Mouse (Mus musculus): ENCODE results near the gene Ypel5. TPM values are rescaled to one million over a fixed set of nuclear protein-coding genes. Genes with fewer than 3 reads are reported as not detected.
A peak's percentile ranks its signal among the peaks of the same experiment; 100 is the strongest.

Ypel5 gene
- polyA plus RNA-seq, 1 experiment, result 7.4 TPM

DNA sequence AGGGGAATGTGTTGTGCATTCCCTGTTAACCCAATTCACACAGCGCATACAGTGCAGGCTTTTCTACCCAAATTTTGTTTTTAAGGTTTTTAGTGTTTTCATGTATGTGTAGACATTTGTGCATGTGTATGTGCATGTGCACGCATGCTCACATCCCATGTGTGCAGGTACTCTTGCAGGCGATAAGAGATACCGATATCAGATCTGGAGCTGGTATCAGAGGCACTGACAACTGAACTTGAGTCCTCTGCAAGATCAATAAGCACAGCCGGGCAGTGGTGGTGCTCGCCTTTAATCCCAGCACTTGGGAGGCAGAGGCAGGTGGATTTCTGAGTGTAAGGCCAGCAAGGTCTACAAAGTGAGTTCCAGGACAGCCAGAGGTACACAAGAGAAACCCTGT is 8.1 kb downstream of the Ypel5 start:
- H3K27me3 ChIP-seq (ENCODE audit: control insufficient read depth, insufficient read depth, low read length), result no peaks in the 10 kb centered on the region
- H3K36me3 ChIP-seq (ENCODE audit: control insufficient read depth, insufficient read depth, low read length), result peaks cover 20% of the 10 kb centered on the region
- no peak overlapping the region for H3K27ac ChIP-seq (ENCODE audit: insufficient read depth, low read depth, low read length)
- H3K4me1 ChIP-seq (ENCODE audit: control insufficient read depth, insufficient read depth, insufficient read length, low read length), result no peaks in the 10 kb centered on the region
- H3K4me3 ChIP-seq (ENCODE audit: low read depth, low read length), result no peak overlapping the region
- TF ChIP-seq POLR2A (IDR thresholded peaks at IDR 0.05; ENCODE audit: low read depth, low read length), result no peak
- no peak for TF ChIP-seq CTCF (IDR thresholded peaks at IDR 0.05; ENCODE audit: extremely low read depth, insufficient read length, insufficient replicate concordance, low read depth, low read length)
- 83% methylated on average over 6 of the region's 6 CpGs for WGBS

DNA sequence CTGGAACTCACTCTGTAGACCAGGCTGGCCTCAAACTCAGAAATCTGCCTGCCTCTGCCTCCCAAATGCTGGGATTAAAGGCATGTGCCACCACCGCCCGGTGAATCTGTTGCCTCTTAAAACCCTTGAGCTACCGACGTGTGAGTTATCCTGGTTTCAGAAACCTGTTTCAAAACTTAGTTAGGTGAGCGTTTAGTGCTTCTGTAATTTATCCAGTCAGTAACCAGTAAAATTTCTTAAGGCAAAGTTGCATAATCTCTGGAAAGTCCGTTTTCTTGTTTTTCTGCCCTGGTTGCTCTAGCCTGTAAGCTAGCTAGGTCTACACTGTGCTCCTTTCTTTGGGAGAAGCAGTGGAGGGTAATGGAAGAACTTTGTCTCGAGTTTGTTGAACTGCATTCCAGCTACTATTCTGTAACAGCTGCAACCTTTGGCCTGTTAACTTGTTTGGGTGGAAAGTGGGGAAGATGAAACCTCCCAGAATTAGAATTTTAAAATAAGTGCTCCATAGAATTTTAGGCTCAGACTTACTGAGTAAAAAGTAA is 8.8 kb downstream of the Ypel5 start:
- no peaks in the 10 kb centered on the region for H3K4me1 ChIP-seq (ENCODE audit: control insufficient read depth, insufficient read depth, insufficient read length, low read length)
- no peak overlapping the region for H3K4me3 ChIP-seq (ENCODE audit: low read depth, low read length)
- H3K27ac ChIP-seq (ENCODE audit: insufficient read depth, low read depth, low read length), result no peak overlapping the region
- H3K27me3 ChIP-seq (ENCODE audit: control insufficient read depth, insufficient read depth, low read length), result no peaks in the 10 kb centered on the region
- H3K36me3 ChIP-seq (ENCODE audit: control insufficient read depth, insufficient read depth, low read length), result peaks cover 25% of the 10 kb centered on the region
- TF ChIP-seq POLR2A (IDR thresholded peaks at IDR 0.05; ENCODE audit: low read depth, low read length) (no peak), CTCF (IDR thresholded peaks at IDR 0.05; ENCODE audit: extremely low read depth, insufficient read length, insufficient replicate concordance, low read depth, low read length) (no peak)
- WGBS, result 80% methylated on average over 7 of the region's 7 CpGs

DNA sequence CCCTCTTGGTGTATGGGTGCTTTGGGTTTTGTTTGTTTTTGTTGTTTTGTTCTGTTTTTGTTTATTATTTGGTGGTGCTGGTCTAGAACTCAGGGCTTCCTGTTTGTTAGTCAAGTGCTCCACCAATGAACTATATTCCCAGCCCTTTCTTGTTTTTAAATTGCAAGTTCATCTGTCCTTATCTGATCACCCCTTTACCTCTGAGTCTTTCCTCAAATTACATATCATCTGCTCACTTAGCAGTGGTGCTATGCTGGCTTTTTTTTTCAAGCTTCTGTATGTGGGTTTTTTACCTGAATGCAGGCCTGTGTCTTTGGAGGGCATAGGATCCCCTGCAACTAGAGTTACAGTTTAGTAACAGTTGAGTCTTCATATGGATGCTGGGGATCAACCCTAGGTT is 9.3 kb downstream of the Ypel5 start:
- Histone ChIP-seq H3K36me3 (ENCODE audit: control insufficient read depth, insufficient read depth, low read length) (peaks cover 26% of the 10 kb centered on the region), H3K27ac (ENCODE audit: insufficient read depth, low read depth, low read length) (no peak overlapping the region), H3K4me3 (ENCODE audit: low read depth, low read length) (no peak overlapping the region), H3K4me1 (ENCODE audit: control insufficient read depth, insufficient read depth, insufficient read length, low read length) (no peaks in the 10 kb centered on the region), H3K27me3 (ENCODE audit: control insufficient read depth, insufficient read depth, low read length) (no peaks in the 10 kb centered on the region)
- TF ChIP-seq POLR2A (IDR thresholded peaks at IDR 0.05; ENCODE audit: low read depth, low read length), result no peak
- no peak for TF ChIP-seq CTCF (IDR thresholded peaks at IDR 0.05; ENCODE audit: extremely low read depth, insufficient read length, insufficient replicate concordance, low read depth, low read length)

- 65% methylated on average over 1 of the region's 1 CpGs for WGBS
- peaks cover 2% of the 10 kb centered on the region; the same call in 1 of the 2 replicates for H3K4me1 ChIP-seq (ENCODE audit: control insufficient read depth, insufficient read depth, insufficient read length, low read length)
- H3K27ac ChIP-seq (ENCODE audit: insufficient read depth, low read depth, low read length), result no peak overlapping the region
- H3K27me3 ChIP-seq (ENCODE audit: control insufficient read depth, insufficient read depth, low read length), result no peaks in the 10 kb centered on the region
- peaks cover 5% of the 10 kb centered on the region for H3K36me3 ChIP-seq (ENCODE audit: control insufficient read depth, insufficient read depth, low read length)
- H3K4me3 ChIP-seq (ENCODE audit: low read depth, low read length), result no peak overlapping the region
- TF ChIP-seq POLR2A (IDR thresholded peaks at IDR 0.05; ENCODE audit: low read depth, low read length) (no peak), CTCF (IDR thresholded peaks at IDR 0.05; ENCODE audit: extremely low read depth, insufficient read length, insufficient replicate concordance, low read depth, low read length) (no peak)
These were observed 19.0 kb downstream of the Ypel5 start for GRCm38 (mm10) chr17:72855298-72855697.

DNA sequence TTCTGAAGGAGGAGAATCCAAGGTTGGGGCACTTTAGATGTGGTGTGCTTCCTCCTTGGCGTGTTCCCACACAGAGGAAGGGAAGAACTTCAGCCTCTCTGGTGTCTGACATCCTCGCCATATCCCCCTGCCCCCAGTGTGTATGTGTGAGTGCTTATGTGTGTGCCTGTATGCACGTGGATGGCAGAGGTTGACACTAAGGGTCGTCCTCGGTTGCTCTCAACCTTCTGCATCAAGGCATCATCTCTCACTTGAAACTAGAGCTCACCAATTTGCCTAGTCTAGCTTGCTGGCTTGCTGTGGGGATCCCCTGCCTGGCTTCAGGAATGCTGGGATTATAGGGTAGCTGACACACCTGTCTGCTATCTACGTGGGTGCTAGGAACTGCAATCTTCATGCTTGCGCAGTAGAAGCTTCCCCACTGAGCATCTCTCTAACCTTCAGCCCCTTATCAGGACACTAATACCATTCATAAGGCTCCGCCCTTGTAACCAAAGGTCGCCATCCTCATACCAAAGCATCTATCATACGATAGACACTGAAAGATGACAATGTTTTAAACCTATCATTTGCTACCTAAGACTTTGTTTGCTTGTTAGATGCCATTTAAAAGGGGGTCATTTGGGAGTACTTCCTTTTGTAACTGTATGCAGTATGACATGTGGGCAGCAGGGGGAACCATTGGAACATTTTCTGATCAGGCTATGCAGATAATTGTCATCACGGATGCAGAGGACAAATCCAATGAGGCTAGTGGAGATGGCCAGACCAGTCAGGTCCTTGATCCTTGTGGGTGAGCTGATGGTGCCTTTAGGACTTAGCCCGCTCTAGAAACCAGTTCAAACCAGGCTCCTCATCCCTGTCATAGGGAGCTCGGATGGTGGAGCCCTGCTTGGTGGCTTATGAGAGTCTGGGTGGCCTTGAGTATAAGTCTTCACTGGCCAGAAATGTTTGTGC is 21.7 kb downstream of the Ypel5 start:
- 40% methylated on average over 13 of the region's 13 CpGs for WGBS
- H3K4me1 ChIP-seq (ENCODE audit: control insufficient read depth, insufficient read depth, insufficient read length, low read length), result peaks cover 2% of the 10 kb centered on the region; the same call in 1 of the 2 replicates
- no peak overlapping the region for H3K4me3 ChIP-seq (ENCODE audit: low read depth, low read length)
- no peak overlapping the region for H3K27ac ChIP-seq (ENCODE audit: insufficient read depth, low read depth, low read length)
- H3K36me3 ChIP-seq (ENCODE audit: control insufficient read depth, insufficient read depth, low read length), result no peaks in the 10 kb centered on the region; the same call in 1 of the 2 replicates
- TF ChIP-seq POLR2A (IDR thresholded peaks at IDR 0.05; ENCODE audit: low read depth, low read length) (no peak), CTCF (IDR thresholded peaks at IDR 0.05; ENCODE audit: extremely low read depth, insufficient read length, insufficient replicate concordance, low read depth, low read length) (peak; percentile 14; the same call in 1 of the 2 replicates)
- H3K27me3 ChIP-seq (ENCODE audit: control insufficient read depth, insufficient read depth, low read length), result no peaks in the 10 kb centered on the region

- TF ChIP-seq POLR2A (IDR thresholded peaks at IDR 0.05; ENCODE audit: low read depth, low read length) (no peak), CTCF (IDR thresholded peaks at IDR 0.05; ENCODE audit: extremely low read depth, insufficient read length, insufficient replicate concordance, low read depth, low read length) (no peak)
- no peak overlapping the region for H3K4me3 ChIP-seq (ENCODE audit: low read depth, low read length)
- H3K4me1 ChIP-seq (ENCODE audit: control insufficient read depth, insufficient read depth, insufficient read length, low read length), result peaks cover 2% of the 10 kb centered on the region; the same call in 1 of the 2 replicates
- WGBS, result 56% methylated on average over 10 of the region's 10 CpGs
- H3K27me3 ChIP-seq (ENCODE audit: control insufficient read depth, insufficient read depth, low read length), result no peaks in the 10 kb centered on the region
- H3K27ac ChIP-seq (ENCODE audit: insufficient read depth, low read depth, low read length), result no peak overlapping the region
- H3K36me3 ChIP-seq (ENCODE audit: control insufficient read depth, insufficient read depth, low read length), result no peaks in the 10 kb centered on the region
These were observed 27.0 kb downstream of the Ypel5 start for GRCm38 (mm10) chr17:72863226-72863625.

- Histone ChIP-seq H3K27ac (ENCODE audit: insufficient read depth, low read depth, low read length) (no peak overlapping the region), H3K4me1 (ENCODE audit: control insufficient read depth, insufficient read depth, insufficient read length, low read length) (no peaks in the 10 kb centered on the region), H3K27me3 (ENCODE audit: control insufficient read depth, insufficient read depth, low read length) (no peaks in the 10 kb centered on the region), H3K4me3 (ENCODE audit: low read depth, low read length) (no peak overlapping the region), H3K36me3 (ENCODE audit: control insufficient read depth, insufficient read depth, low read length) (no peaks in the 10 kb centered on the region)
- no peak for TF ChIP-seq POLR2A (IDR thresholded peaks at IDR 0.05; ENCODE audit: low read depth, low read length)
- TF ChIP-seq CTCF (IDR thresholded peaks at IDR 0.05; ENCODE audit: extremely low read depth, insufficient read length, insufficient replicate concordance, low read depth, low read length), result no peak
- WGBS, result 86% methylated on average over 3 of the region's 3 CpGs
These were observed 30.5 kb downstream of the Ypel5 start for GRCm38 (mm10) chr17:72866624-72867245.
